Mouse (Mus musculus): ENCODE results near the gene Klhl28.
A peak's percentile ranks its signal among the peaks of the same experiment; 100 is the strongest.

Gene Klhl28

GRCm38 (mm10) chr12:64965124-64966026 lies at the start of gene Klhl28, which contains the start of gene Togaram1:
Gene Klhl28 (minus strand): TSS chr12:64965534.
Gene Togaram1 (plus strand): TSS chr12:64965804.
- DNase-seq (ENCODE audit: low read depth, low spot score), result peak; percentile 98

- no peak for DNase-seq (ENCODE audit: low read depth, low spot score)
These were observed 42.4 kb upstream of the Klhl28 start for GRCm38 (mm10) chr12:65007725-65008124.

DNA sequence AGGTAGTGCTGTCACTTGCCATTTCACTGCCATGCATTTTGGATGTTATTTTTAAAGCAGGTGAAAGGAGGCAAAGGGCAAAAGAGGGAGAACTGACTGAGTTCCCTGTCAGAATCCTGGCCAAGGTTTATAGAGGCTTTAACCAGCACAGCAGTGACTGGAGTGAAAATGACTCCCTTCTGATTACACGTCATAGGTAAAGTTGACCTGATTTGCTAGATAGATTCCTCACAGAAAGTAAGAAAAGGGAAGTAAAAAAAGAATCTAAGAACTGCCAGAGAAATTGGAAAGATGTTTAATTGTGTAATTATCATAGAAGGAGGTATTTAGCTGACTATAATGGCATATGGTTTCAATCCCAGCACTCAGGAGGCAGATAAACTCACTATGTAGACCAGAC lies 12.2 kb upstream of the Klhl28 start:
- no peak for DNase-seq (ENCODE audit: low read depth, low spot score)

GRCm38 (mm10) chr12:64976191-64976590 lies 10.9 kb upstream of the Klhl28 start:
- no peak for DNase-seq (ENCODE audit: low read depth, low spot score)

- no peak for DNase-seq (ENCODE audit: low read depth, low spot score)
These were observed 10.2 kb upstream of the Klhl28 start for GRCm38 (mm10) chr12:64975558-64975957.

DNA sequence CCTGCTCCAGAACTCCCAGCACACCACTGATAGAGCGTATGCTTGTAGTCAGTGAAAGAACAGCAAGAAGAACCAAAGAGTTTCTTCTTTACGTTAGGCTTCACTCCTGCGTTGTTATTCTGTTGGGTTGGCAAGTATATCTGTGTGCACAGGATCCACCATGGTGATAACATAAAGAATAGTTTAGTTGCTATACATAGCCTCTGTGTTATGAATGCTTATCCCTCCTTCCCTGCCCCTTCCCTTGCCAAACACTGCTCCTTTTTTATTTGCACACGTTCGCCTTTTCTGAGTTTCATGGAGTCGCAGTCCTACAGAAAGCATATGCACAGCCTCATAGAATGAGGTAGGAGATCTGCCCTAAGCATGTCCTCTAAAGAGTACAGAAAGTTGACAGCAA lies 6.7 kb upstream of the Klhl28 start:
- DNase-seq (ENCODE audit: low read depth, low spot score), result no peak

DNA sequence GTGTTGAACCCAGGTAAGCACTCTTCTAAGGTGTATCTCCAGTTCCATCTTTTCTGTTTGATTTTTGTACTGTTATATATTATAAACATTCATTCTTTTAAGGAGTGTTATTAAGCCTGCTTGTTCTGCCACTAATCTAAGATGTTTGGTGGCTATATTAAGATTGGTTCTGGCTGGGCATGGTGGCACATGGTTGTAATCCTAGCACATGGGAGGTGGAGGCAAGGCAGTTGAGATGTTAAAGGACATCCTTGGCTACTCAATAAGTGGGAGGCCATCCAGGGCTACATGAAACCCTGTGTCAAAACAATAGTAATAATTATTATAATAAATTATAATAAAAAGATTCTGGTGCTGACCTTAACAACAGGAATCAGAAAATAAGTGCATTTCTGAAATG lies 6.1 kb upstream of the Klhl28 start:
- DNase-seq (ENCODE audit: low read depth, low spot score), result no peak

DNA sequence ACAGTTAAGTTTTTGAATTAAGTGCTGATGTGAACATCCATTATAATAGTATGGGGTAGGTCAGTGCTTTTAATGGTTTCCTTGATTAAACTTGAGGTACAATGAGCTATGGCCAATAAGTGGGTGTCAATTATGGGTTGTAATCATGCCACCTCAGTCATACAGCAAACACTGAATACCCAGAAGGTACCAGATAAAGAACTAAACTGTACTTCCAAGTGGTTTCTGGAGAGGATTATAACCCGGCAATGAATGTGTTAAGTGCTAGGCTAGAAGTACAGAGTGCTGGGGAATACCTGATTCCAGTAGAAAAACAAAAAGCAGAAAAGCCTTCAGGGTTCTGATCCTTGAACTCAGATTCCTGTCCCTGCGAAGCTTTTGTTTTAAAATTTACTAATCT lies 2.7 kb upstream of the Klhl28 start:
- DNase-seq (ENCODE audit: low read depth, low spot score), result no peak

GRCm38 (mm10) chr12:64967470-64967869 lies 2.1 kb upstream of the Klhl28 start:
- DNase-seq (ENCODE audit: low read depth, low spot score), result no peak

DNA sequence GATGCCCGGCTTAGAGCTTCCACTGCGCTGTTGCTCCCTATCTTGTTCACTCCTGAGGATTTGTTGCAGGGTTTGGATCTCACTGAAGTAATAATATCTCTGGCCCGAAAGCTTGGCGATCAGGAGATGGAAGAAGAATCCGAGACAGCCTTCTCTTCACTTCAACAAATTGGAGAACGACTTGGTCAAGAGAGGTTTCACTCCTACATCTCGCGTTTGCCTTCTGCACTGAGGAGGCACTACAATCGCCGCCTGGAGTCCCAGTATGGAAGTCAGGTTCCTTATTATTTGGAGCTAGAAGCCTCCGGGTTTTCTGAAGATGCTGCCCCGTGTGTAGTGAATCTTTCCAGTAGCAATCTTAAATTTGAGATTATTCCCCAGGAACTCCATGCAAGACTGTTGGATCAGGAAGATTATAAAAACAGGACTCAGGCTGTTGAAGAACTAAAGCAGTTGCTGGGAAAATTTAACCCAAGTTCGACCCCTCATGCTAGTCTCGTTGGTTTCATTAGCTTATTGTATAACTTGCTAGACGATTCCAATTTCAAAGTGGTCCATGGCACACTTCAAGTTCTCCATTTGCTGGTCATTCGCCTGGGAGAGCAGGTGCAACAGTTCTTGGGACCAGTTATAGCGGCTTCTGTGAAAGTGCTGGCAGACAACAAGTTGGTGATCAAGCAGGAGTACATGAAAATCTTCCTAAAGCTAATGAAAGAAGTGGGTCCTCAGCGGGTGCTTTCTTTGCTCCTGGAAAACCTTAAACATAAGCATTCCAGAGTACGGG lies 1.5 kb upstream of the Klhl28 start:
- DNase-seq (ENCODE audit: low read depth, low spot score), result no peak

DNA sequence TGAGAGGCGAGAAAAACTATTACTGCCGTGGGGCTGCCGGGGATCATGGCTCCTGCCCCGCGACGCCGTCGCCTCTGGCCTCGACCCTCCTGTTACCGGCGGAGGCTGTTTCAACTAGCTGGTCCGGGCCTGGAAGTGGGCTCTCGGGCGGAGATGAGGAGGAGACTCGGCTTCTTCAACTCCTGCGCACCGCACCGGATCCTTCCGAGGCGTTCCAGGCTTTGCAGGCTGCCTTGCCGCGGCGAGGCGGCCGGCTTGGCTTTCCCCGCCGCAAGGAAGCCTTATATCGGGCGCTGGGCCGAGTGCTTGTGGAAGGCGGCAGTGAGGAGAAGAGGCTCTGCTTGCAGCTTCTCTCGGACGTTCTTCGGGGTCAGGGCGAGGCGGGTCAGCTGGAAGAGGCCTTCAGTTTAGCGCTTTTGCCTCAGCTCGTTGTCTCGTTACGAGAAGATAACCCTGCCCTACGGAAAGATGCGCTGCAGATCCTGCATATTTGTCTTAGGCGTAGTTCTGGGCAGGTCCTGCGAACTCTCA lies 832 bp upstream of the Klhl28 start:
- peak; percentile 25 for DNase-seq (ENCODE audit: low read depth, low spot score)

GRCm38 (mm10) chr12:64964560-64964959 lies 774 bp downstream of the Klhl28 start:
- no peak for DNase-seq (ENCODE audit: low read depth, low spot score)

GRCm38 (mm10) chr12:64937493-64937892 lies 27.8 kb downstream of the Klhl28 start:
- no peak for DNase-seq (ENCODE audit: low read depth, low spot score)

- peak; percentile 93 for DNase-seq (ENCODE audit: low read depth, low spot score)
These were observed 47.5 kb downstream of the Klhl28 start, which contains the start of gene Gm527 for GRCm38 (mm10) chr12:64917578-64918471. Gene Gm527 (plus strand): TSS chr12:64917906.

DNA sequence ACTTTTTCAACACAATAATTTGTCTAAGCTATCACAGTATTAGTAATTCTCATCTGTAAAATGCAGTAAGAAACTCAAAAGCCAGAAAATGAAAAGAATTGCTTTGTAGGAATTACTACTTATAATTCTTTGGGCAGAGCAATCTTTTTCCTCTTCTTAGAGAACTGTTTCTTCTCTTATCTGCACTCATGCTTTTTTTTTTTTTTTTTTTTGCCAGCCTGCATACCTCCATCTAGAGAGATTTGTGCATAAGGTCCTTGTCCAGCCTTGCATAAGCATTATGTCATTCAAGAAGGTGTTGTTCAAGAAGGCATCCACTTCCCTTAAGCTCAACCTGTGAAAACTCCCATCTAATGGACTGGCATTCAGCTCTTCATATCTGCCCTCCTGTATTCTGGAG lies 48.6 kb downstream of the Klhl28 start:
- no peak for DNase-seq (ENCODE audit: low read depth, low spot score)

DNA sequence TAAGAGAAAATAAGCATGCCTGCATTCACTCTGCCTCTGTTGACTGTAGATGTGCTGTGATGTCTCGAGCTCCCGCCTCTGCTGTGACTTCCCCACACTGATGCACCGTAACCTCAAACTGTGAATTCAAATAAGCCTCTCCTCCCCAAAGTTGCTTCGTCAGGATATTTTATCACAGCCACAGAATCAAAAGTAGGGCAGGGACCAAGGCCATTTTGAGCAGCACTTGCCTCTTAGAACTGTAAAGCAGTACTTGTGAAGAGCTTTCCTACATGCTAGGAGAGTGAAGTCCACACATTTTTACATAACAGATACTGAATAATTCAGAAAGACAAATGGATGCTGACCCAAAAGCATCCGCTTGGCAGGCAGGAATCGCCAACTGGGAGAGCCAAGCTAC lies 52.3 kb downstream of the Klhl28 start:
- DNase-seq (ENCODE audit: low read depth, low spot score), result no peak

GRCm38 (mm10) chr12:64903186-64903585 lies 62.1 kb downstream of the Klhl28 start:
- peak; percentile 29 for DNase-seq (ENCODE audit: low read depth, low spot score)

DNA sequence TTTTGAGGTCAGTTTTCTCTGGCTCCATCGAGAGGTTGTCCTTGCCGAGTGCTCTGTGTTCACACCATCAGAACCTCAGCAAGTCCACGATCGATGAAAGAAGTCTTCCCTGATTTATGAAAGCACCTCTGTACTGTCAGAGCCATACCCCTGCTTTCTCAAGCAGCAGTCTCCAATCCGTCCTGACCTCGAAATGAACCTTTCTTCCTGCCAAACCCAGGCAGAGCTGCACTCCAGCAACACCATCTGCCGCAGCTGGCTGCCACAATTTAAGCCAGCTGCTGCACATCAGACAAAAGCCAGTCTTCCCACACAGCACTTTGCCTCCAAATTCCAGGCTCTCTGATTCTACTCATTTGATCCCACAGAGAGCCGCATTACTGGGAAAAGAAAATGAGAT lies 62.8 kb downstream of the Klhl28 start:
- DNase-seq (ENCODE audit: low read depth, low spot score), result peak; percentile 79

DNA sequence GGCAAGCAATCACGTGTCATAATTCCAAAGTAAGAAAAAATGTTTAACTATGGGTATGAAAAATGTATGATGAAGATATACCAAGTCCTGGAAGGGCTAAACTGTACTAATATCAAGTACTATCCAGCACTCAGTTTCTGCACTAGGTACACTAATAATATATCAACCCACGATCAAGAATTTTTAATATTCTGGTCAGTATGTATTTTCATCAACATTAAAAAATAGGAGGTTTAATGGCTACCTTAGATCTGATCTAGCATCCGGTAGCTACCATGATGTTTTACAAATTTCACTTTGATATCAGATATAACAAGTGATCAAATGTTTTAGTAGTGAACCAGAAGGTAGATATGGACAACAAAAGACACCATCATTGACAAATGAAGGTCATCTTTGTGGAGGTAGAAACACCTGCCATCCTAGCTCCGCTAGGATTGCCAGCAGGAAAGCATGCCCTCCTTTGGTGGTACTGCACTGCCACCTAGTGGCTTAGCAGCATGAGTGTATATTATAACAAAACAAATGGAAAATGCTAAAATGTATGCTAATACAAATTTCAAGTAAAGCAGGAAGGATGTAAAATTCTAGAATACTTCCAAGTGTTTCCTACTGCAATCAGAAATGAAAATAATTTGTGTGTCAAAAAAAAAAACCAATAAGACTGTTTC lies 68.1 kb downstream of the Klhl28 start:
- DNase-seq (ENCODE audit: low read depth, low spot score), result peak; percentile 74
